Mouse (Mus musculus) left cerebral cortex, adult 18-20 months (tissue): ENCODE measurements around the gene Pld1. TPM values are rescaled to one million over a fixed set of nuclear protein-coding genes. Genes with fewer than 3 reads are reported as not detected.

Source experiments
- DNase-seq, 2 experiments: peaks; one replicate each; pipeline ENCODE4 v3.0.0; 2021 to 2022; ENCODE audit warnings: low spot score in 2 of 2, mixed read lengths in 1 of 2
- total RNA-seq, 2 experiments: library from RNA; stranded (reverse); gene quantifications; 2 replicates each; pipeline ENCODE4 v1.2.3; 2021

Gene Pld1
- total RNA-seq, 2 experiments from 2014 or later: 5.5 to 7.6 TPM

- no peak for DNase-seq
Measured at GRCm38 (mm10) chr3:27987891-27988536, 49.5 kb downstream of the Pld1 start.

GRCm38 (mm10) chr3:27991100-27991703 lies 52.7 kb downstream of the Pld1 start:
- no peak for DNase-seq

GRCm38 (mm10) chr3:27994175-27994990 lies 55.9 kb downstream of the Pld1 start:
- DNase-seq: no peak

GRCm38 (mm10) chr3:28004321-28004720 lies 65.8 kb downstream of the Pld1 start:
- DNase-seq: no peak

GRCm38 (mm10) chr3:28007684-28008083 lies 69.2 kb downstream of the Pld1 start:
- no peak for DNase-seq

- no peak for DNase-seq
Measured at GRCm38 (mm10) chr3:28008369-28008768, 69.9 kb downstream of the Pld1 start.

GRCm38 (mm10) chr3:28012177-28012576 lies 73.7 kb downstream of the Pld1 start:
- DNase-seq: no peak

- no peak for DNase-seq
Measured at GRCm38 (mm10) chr3:28013441-28013840, 74.9 kb downstream of the Pld1 start.

GRCm38 (mm10) chr3:28017002-28017401 lies 78.5 kb downstream of the Pld1 start:
- no peak for DNase-seq

GRCm38 (mm10) chr3:28019727-28020126 lies 81.2 kb downstream of the Pld1 start:
- DNase-seq: no peak

GRCm38 (mm10) chr3:28020404-28020803 lies 81.9 kb downstream of the Pld1 start:
- DNase-seq: no peak

GRCm38 (mm10) chr3:28022191-28022590 lies 83.7 kb downstream of the Pld1 start:
- DNase-seq: no peak

GRCm38 (mm10) chr3:28026876-28027275 lies 88.4 kb downstream of the Pld1 start:
- no peak for DNase-seq

GRCm38 (mm10) chr3:28028456-28028855 lies 90.0 kb downstream of the Pld1 start:
- DNase-seq: no peak

- DNase-seq: no peak
Measured at GRCm38 (mm10) chr3:28030860-28031259, 92.4 kb downstream of the Pld1 start.

GRCm38 (mm10) chr3:28031643-28032243 lies 93.2 kb downstream of the Pld1 start:
- DNase-seq: no peak

- DNase-seq: no peak
Measured at GRCm38 (mm10) chr3:28033898-28034297, 95.4 kb downstream of the Pld1 start.

GRCm38 (mm10) chr3:28034707-28035333 lies 96.3 kb downstream of the Pld1 start:
- no peak for DNase-seq

- DNase-seq: peak; percentile 12 to 16
Measured at GRCm38 (mm10) chr3:28037320-28037932, 98.9 kb downstream of the Pld1 start.

GRCm38 (mm10) chr3:28038106-28038505 lies 99.6 kb downstream of the Pld1 start:
- DNase-seq: no peak

- peak in 1 of 2 experiments; percentile 11 for DNase-seq
Measured at GRCm38 (mm10) chr3:28039760-28040159, 101.3 kb downstream of the Pld1 start.
